Mouse (Mus musculus): ENCODE measurements around the gene Setx.

DNA sequence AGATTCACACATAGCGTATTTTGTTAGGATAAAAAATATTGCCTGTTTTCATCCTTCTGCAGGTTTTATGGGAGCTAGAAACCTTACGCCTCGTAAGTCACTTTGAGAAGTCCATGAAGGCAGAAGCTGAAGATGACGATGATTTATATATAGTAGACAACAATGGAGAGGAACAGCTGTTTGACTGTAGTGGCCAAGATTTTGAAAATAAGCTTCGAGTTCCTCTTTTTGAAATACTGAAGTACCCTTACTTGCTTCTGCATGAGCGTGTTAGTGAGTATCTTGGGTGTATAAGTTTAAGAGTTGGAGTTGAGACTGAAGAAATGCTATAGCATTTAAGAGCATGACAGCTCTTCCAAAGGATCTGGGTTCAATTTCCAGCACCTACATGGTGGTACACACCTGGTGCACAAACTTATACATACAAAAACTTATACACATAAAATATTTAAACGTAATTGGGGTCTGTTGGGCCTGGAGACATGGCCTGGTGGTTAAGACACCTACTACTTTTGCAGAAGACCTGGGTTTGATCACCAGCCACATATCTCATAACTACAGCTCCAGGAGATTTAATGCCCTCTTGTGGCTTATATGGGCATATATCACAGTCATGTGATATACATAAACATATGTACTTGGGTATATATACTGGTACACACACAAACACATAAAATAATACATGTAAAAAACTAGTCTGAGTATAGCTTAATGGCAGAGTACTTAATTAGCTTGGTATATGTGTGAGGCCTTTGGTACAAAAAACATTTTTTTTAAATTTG lies 6.3 kb downstream of the Setx start:
- TF ChIP-seq CTCF (IDR thresholded peaks at IDR 0.05; ENCODE audit: control insufficient read depth, insufficient read depth, low read length) (no peak), POLR2A (IDR thresholded peaks at IDR 0.05; ENCODE audit: borderline replicate concordance, control insufficient read depth, low read depth, low read length) (no peak)
